Mouse (Mus musculus) limb, embryonic 10.5 days (tissue): ENCODE measurements around the gene Zfp282. TPM values are rescaled to one million over a fixed set of nuclear protein-coding genes. Genes with fewer than 3 reads are reported as not detected.

Experiments used
- DNase-seq: peaks from one replicate; pipeline ENCODE4 v3.0.0-alpha.2; 2017; ENCODE audit warnings: low spot score
- H3K27ac ChIP-seq: fragments of 300-500 bp; sonication (generic); 2 replicates; pipeline ENCODE4 v1.5.1; 2016; ENCODE audit warnings: mild to moderate bottlenecking
- H3K27me3 ChIP-seq: fragments of 300-500 bp; sonication (generic); 2 replicates; pipeline ENCODE4 v1.6.1; 2016; ENCODE audit warnings: low read depth, mild to moderate bottlenecking; ENCODE audit not compliant: poor library complexity, severe bottlenecking
- H3K36me3 ChIP-seq: fragments of 300-500 bp; sonication (generic); 2 replicates; pipeline ENCODE4 v1.6.1; 2016; ENCODE audit warnings: mild to moderate bottlenecking, moderate library complexity
- H3K4me1 ChIP-seq: fragments of 300-500 bp; sonication (generic); 2 replicates; pipeline ENCODE4 v1.6.1; 2016
- H3K4me3 ChIP-seq: fragments of 300-500 bp; sonication (generic); 2 replicates; pipeline ENCODE4 v1.5.1; 2016; ENCODE audit warnings: mild to moderate bottlenecking, moderate library complexity
- H3K9me3 ChIP-seq: fragments of 300-500 bp; sonication (generic); replicated peaks from 2 replicates; pipeline ENCODE4 v1.6.1; 2016; ENCODE audit warnings: mild to moderate bottlenecking
- WGBS: fragments of 180-500 bp; shearing (Covaris S2); methylation state at CpG from one replicate; pipeline ENCODE4 v1.1.7; 2016; 5-methylcytosine and 5-hydroxymethylcytosine counted together
- polyA plus RNA-seq: library from polyadenylated mRNA; unstranded; fragments of >200 nt; fragmentation: Nextera tagmentation; extraction: Ambion mirVana; gene quantifications from 2 replicates; pipeline ENCODE4 v1.2.1, GENCODE M21; 2016

The Zfp282 gene
- polyA plus RNA-seq: 16.8 and 20.9 TPM in 2 replicates

GRCm38 (mm10) chr6:47877058-47877457 is at the start of gene Zfp282:
Gene Zfp282 (plus strand): TSS chr6:47877204.
- peaks cover 26% of the 10 kb centered on the region for H3K36me3 ChIP-seq
- H3K9me3 ChIP-seq: no peaks in the 10 kb centered on the region
- no peak for DNase-seq
- H3K4me3 ChIP-seq: peak within 1 kb of the TSS; percentile 95
- H3K27me3 ChIP-seq: no peaks in the 10 kb centered on the region
- peak within 1 kb of the TSS; percentile 97 for H3K27ac ChIP-seq
- whole genome bisulfite sequencing: 8% methylated on average over 9 of the region's 9 CpGs
- H3K4me1 ChIP-seq: peaks cover 14% of the 10 kb centered on the region

- Histone ChIP-seq H3K9me3 (no peaks in the 10 kb centered on the region), H3K4me3 (no peak overlapping the region), H3K27ac (no peak overlapping the region), H3K27me3 (no peaks in the 10 kb centered on the region), H3K4me1 (peaks cover 18% of the 10 kb centered on the region), H3K36me3 (peaks cover 26% of the 10 kb centered on the region)
- WGBS: 96% methylated on average over 4 of the region's 4 CpGs
- no peak for DNase-seq
These were observed 49.5 kb upstream of the Zfp282 start for GRCm38 (mm10) chr6:47827462-47827861.

GRCm38 (mm10) chr6:47828950-47829349 is 48.1 kb upstream of the Zfp282 start:
- Histone ChIP-seq H3K27me3 (no peaks in the 10 kb centered on the region), H3K9me3 (no peaks in the 10 kb centered on the region), H3K4me3 (peak overlapping the region; percentile 88; the same call in 1 of the 2 replicates), H3K4me1 (peaks cover 18% of the 10 kb centered on the region), H3K36me3 (peaks cover 12% of the 10 kb centered on the region), H3K27ac (no peak overlapping the region)
- DNase-seq: no peak
- 24% methylated on average over 1 of the region's 1 CpGs for WGBS

- peak within 1 kb of the TSS; percentile 96 for H3K27ac ChIP-seq
- no peaks in the 10 kb centered on the region for H3K27me3 ChIP-seq
- peak within 1 kb of the TSS; percentile 88 for H3K4me3 ChIP-seq
- peaks cover 18% of the 10 kb centered on the region for H3K4me1 ChIP-seq
- no peaks in the 10 kb centered on the region for H3K36me3 ChIP-seq
- 2% methylated on average over 64 of the region's 64 CpGs for WGBS
- DNase-seq: peak; percentile 98
- H3K9me3 ChIP-seq: no peaks in the 10 kb centered on the region
These were observed 46.6 kb upstream of the Zfp282 start, which contains the start of gene Zfp786 for GRCm38 (mm10) chr6:47830104-47831078. Gene Zfp786 (minus strand): TSS chr6:47830867.

GRCm38 (mm10) chr6:47832220-47832619 is 44.8 kb upstream of the Zfp282 start:
- Histone ChIP-seq H3K36me3 (no peaks in the 10 kb centered on the region), H3K4me1 (peaks cover 21% of the 10 kb centered on the region), H3K4me3 (no peak overlapping the region), H3K27ac (no peak overlapping the region), H3K27me3 (no peaks in the 10 kb centered on the region), H3K9me3 (no peaks in the 10 kb centered on the region)
- no peak for DNase-seq
- WGBS: 85% methylated on average over 1 of the region's 1 CpGs

DNA sequence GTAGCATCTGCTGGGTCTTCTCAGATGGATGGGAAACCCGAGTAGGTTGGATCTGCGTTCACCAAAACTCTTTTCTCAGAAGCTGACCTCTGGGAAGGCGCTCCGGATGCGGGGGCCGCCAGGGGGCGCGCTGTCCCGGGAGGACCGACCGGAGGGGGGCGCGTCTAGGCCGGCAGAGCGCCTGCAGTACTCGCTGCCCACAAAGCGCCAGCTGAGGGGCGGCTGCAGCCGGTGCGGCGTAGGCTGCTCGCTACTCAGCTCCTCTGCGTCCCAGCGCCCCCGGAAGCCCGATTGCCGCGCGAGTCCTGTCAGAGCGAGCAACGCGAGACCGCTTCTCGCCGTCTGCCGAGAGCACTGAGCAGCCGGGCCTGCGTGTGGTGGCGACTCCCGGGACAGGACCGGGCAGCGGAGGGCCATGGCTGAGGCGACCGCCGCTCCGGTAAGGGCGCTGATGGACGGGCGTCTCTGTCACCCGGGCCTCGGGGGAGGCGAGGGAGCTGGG is 41.5 kb upstream of the Zfp282 start, which contains the start of gene Zfp398:
TSS of gene Zfp398 (plus strand) at position 180 of the 502 bp plus-strand sequence.
- Histone ChIP-seq H3K27ac (peak within 1 kb of the TSS; percentile 90), H3K4me1 (peaks cover 7% of the 10 kb centered on the region), H3K4me3 (peak within 1 kb of the TSS; percentile 73), H3K9me3 (no peaks in the 10 kb centered on the region), H3K36me3 (peaks cover 5% of the 10 kb centered on the region), H3K27me3 (no peaks in the 10 kb centered on the region)
- DNase-seq: peak; percentile 99
- WGBS: under 1% methylated on average over 52 of the region's 52 CpGs

DNA sequence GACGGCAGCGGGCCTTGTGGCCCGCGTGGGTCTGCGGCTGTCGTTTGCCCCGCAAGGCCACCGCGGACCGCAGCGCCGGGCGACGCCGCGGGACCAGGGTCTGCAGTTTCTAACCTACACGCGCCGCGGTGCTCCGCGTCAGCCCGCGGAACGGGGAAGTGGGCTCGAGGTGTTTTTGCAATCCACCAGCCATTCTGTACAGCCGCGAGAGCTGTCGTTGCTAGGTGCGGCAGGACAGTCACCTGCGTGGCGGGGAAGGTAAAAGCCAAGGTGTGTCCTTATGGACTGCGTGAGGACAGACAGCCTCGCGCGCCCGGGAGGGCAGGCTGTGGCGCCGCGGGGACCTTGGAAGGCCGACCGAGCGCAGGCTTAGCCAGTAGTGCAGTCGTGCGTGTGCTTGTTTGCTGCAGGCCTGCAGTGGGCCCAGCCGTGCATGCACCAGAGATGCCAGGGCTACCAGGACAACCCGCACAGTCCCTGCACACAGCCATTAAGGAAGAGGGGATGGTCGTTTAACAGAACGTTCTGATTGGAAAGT is 41.0 kb upstream of the Zfp282 start:
- H3K36me3 ChIP-seq: peaks cover 9% of the 10 kb centered on the region
- H3K9me3 ChIP-seq: no peaks in the 10 kb centered on the region
- under 1% methylated on average over 49 of the region's 49 CpGs for WGBS
- no peaks in the 10 kb centered on the region for H3K27me3 ChIP-seq
- peaks cover 3% of the 10 kb centered on the region; the same call in 1 of the 2 replicates for H3K4me1 ChIP-seq
- peak; percentile 79 for DNase-seq
- H3K27ac ChIP-seq: peak overlapping the region; percentile 90
- H3K4me3 ChIP-seq: peak overlapping the region; percentile 73

DNA sequence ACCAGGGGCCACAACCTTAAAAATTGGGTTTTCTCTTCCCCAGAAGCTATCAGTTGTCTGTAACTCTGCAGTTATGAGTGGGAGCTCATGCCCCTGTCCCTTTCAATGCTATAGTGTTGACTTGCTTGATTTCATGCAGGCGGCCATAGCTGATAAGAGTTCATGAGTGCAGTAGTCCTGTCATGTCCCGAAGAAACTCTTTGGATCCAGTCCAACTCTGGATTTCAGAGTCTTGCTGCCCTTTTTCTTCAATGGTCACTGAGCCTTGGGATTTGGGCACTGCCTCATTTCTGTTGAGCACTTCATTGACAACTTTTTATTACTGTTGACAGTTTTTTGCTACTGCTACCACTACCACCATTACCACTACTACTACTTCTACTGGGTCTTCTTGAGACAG is 39.4 kb upstream of the Zfp282 start:
- H3K27me3 ChIP-seq: no peaks in the 10 kb centered on the region
- no peak overlapping the region for H3K4me3 ChIP-seq
- H3K36me3 ChIP-seq: peaks cover 15% of the 10 kb centered on the region
- peaks cover 3% of the 10 kb centered on the region; the same call in 1 of the 2 replicates for H3K4me1 ChIP-seq
- 90% methylated on average over 2 of the region's 2 CpGs for WGBS
- H3K27ac ChIP-seq: no peak overlapping the region
- no peak for DNase-seq
- no peaks in the 10 kb centered on the region for H3K9me3 ChIP-seq

DNA sequence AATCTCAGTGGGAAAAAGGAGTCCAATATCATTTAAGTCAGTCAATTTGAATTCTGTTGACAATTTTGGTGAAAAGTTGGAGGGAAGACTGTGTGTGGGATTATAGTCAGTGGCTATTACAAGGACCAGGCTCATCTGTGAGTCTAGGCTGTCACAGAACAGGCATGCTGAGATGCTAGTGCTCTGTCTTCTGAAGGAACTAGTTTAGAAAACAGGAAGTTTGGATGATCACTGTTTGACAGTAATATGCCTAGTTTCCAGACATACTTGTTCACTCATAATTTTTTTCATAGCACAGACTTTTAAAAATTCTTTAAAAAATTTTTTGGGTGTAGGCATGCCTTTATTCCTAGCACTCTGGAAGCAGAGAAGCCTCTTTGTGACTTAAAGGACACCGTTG is 35.9 kb upstream of the Zfp282 start:
- 96% methylated on average over 1 of the region's 1 CpGs for WGBS
- no peak for DNase-seq
- peaks cover 21% of the 10 kb centered on the region for H3K36me3 ChIP-seq
- no peaks in the 10 kb centered on the region for H3K27me3 ChIP-seq
- H3K9me3 ChIP-seq: no peaks in the 10 kb centered on the region
- H3K27ac ChIP-seq: no peak overlapping the region
- H3K4me3 ChIP-seq: no peak overlapping the region
- peaks cover 3% of the 10 kb centered on the region; the same call in 1 of the 2 replicates for H3K4me1 ChIP-seq

DNA sequence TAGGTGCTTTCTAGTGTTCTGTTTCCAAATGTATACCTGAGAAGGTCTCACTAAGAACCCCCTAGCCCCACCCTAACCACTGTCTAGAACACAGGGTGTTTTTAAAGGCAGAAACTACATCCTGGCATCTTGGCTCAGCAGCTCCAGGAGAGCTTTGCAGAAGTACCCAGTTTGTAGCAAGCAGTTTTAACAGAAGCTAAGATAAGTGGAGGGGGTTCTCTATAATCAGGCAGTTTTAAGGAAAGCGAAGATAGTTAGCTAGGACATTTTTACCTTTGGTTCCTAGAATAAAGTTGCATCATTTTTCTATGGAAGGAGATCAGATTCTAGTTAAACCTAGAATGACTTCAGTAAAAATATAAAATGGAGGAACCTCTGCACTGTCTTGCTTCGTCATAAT is 35.2 kb upstream of the Zfp282 start:
- H3K9me3 ChIP-seq: no peaks in the 10 kb centered on the region
- no peak overlapping the region for H3K4me3 ChIP-seq
- no peaks in the 10 kb centered on the region for H3K4me1 ChIP-seq
- no peak overlapping the region for H3K27ac ChIP-seq
- H3K36me3 ChIP-seq: peaks cover 24% of the 10 kb centered on the region
- no peaks in the 10 kb centered on the region for H3K27me3 ChIP-seq
- WGBS: 93% methylated on average over 2 of the region's 2 CpGs
- DNase-seq: no peak

DNA sequence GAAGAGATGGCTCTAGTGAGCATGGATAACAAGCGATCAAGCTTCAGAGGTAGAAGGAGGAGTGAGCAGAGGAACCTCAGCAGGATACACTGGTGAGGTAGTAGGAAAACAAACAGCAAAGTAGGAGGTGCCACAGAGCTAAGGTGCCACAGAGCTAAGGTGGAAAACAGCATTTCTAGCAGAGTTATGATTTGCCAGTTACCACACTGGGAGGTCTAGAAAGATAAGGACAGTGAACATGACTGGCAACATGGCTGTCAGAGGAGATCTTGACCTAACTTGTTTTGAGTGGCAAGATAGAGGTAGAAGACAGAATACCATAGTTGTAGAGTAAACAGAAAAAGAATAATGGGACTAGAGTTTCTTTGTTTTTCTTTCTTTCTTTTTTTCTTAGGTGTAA is 34.7 kb upstream of the Zfp282 start:
- H3K36me3 ChIP-seq: peaks cover 24% of the 10 kb centered on the region
- no peaks in the 10 kb centered on the region for H3K27me3 ChIP-seq
- WGBS: 94% methylated on average over 1 of the region's 1 CpGs
- no peak for DNase-seq
- H3K27ac ChIP-seq: no peak overlapping the region
- H3K4me1 ChIP-seq: no peaks in the 10 kb centered on the region
- no peak overlapping the region for H3K4me3 ChIP-seq
- H3K9me3 ChIP-seq: no peaks in the 10 kb centered on the region

DNA sequence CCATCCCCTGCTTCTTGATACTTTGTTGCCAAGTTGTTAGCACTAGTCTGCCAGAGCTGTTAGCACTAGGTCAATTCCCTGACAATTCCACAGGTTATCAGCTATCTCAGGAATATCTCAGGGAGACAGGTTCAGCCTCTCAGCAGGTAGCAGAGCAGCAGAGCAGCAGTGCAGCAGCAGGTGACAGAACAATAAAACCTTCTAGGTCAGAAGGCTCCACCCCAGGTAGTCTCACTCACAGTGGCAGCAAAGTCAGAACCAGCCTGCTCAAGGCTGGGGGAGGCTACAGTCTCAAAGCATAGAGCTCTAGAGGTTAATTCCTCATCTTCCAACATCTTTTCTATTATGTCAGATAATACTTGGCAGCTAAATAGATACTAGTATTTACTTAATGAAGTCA is 31.2 kb upstream of the Zfp282 start:
- Histone ChIP-seq H3K36me3 (peaks cover 21% of the 10 kb centered on the region; the same call in 1 of the 2 replicates), H3K27ac (no peak overlapping the region), H3K9me3 (no peaks in the 10 kb centered on the region), H3K27me3 (no peaks in the 10 kb centered on the region), H3K4me1 (no peaks in the 10 kb centered on the region), H3K4me3 (no peak overlapping the region)
- DNase-seq: no peak

- DNase-seq: no peak
- Histone ChIP-seq H3K4me1 (no peaks in the 10 kb centered on the region), H3K4me3 (no peak overlapping the region), H3K27ac (no peak overlapping the region), H3K36me3 (peaks cover 28% of the 10 kb centered on the region), H3K9me3 (no peaks in the 10 kb centered on the region), H3K27me3 (no peaks in the 10 kb centered on the region)
- 94% methylated on average over 6 of the region's 6 CpGs for WGBS
These were observed 19.8 kb upstream of the Zfp282 start for GRCm38 (mm10) chr6:47857241-47857640.
